Mouse (Mus musculus) kidney, adult 2 months (tissue): ENCODE data around the gene Kif26b. TPM values are rescaled to one million over a fixed set of nuclear protein-coding genes. Genes with fewer than 3 reads are reported as not detected.

Experiments
- DNase-seq: peaks from one replicate; pipeline ENCODE4 v3.0.0; 2021
- H3K27ac ChIP-seq: fragments of 200-500 bp; 2 replicates; pipeline ENCODE4 v1.5.1; 2012; ENCODE audit warnings: low read depth, low read length, control low read depth, inconsistent platforms; ENCODE audit not compliant: insufficient read depth
- H3K27me3 ChIP-seq: fragments of 200-500 bp; replicated peaks from 2 replicates; pipeline ENCODE4 v1.6.1; 2012; ENCODE audit warnings: mild to moderate bottlenecking, moderate library complexity, low read length, inconsistent platforms; ENCODE audit not compliant: control insufficient read depth, insufficient read depth
- H3K36me3 ChIP-seq: fragments of 200-500 bp; 2 replicates; pipeline ENCODE4 v1.6.1; 2012; ENCODE audit warnings: mild to moderate bottlenecking, moderate library complexity, low read length, inconsistent platforms; ENCODE audit not compliant: control insufficient read depth, insufficient read depth
- H3K4me1 ChIP-seq: fragments of 200-500 bp; 2 replicates; pipeline ENCODE4 v1.6.1; 2011; ENCODE audit warnings: low read length; ENCODE audit not compliant: control insufficient read depth, insufficient read depth
- H3K4me3 ChIP-seq: fragments of 200-500 bp; 2 replicates; pipeline ENCODE4 v1.5.1; 2011; ENCODE audit warnings: mild to moderate bottlenecking, low read depth, low read length, control low read depth; ENCODE audit not compliant: insufficient read depth
- CTCF ChIP-seq: fragments of 200-500 bp; conservative IDR thresholded peaks from 2 replicates; pipeline ENCODE4 v1.5.1; 2011; ENCODE audit warnings: low read depth, mild to moderate bottlenecking, control low read depth, low read length, moderate library complexity, mixed read lengths; ENCODE audit not compliant: insufficient read depth, insufficient read length
- POLR2A ChIP-seq: fragments of 200-500 bp; IDR thresholded peaks from one replicate; pipeline ENCODE4 v1.6.1; 2011; ENCODE audit warnings: low read depth, low read length, control low read depth
- WGBS: fragments of 180-500 bp; shearing (Covaris S2); methylation state at CpG from one replicate; pipeline ENCODE4 v1.1.7; 2018; 5-methylcytosine and 5-hydroxymethylcytosine counted together
- polyA plus RNA-seq: library from polyadenylated mRNA; depleted of rRNA; stranded (reverse); fragments of >200 nt; gene quantifications from 2 replicates; pipeline ENCODE4 v1.2.3, GENCODE M21; 2012

Kif26b gene
- polyA plus RNA-seq, 1 experiment = 0.97 TPM

DNA sequence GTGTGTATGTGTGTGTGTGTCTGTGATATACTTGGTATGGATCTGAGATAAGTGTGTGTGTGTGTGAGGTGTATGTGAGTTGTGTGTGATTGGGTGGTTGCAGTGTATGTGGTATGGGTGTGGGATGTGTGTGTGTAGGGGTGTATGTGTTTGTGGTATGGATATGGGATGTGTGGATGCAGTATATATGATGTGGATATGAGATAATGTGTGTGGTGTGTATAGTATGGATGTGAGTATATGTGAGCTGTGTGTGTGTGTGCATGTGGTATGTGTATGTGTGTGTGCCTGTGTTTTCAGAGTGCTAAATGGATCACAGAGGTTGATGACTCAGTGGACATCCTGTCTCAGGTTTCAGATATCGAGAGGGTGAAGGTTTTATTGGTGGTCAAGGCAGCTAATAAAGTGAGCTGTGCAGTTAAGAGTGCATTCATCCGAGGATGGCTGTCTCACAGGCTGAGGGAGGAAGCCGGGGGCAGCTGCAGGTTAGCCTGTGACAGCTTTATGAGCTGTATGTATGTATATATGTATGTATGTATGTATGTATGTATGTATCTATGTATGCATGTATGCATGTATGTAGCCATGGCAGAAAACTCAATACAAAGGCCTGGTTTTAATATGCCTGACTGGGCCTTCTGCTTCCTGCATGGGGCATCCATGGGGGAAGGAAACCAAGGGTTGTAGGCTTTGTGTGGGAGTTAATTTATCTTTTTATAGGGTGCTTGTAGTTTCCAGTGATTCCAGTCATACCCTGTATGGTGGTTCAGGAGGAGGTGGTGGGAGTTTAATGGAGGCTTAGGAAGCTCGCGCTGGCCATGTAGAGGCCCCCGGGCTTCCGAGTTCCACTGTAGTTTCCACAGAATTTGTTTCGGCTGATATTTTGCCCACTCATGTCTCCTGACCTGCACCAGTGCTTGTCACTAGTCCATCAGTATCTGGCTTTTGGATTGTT lies 14.3 kb downstream of the Kif26b start:
- no peaks in the 10 kb centered on the region for H3K36me3 ChIP-seq
- H3K4me3 ChIP-seq = no peak overlapping the region
- H3K27ac ChIP-seq = no peak overlapping the region
- H3K4me1 ChIP-seq = no peaks in the 10 kb centered on the region
- H3K27me3 ChIP-seq = no peaks in the 10 kb centered on the region
- TF ChIP-seq POLR2A (no peak), CTCF (no peak)
- DNase-seq = no peak
- WGBS = 67% methylated on average over 8 of the region's 8 CpGs

DNA sequence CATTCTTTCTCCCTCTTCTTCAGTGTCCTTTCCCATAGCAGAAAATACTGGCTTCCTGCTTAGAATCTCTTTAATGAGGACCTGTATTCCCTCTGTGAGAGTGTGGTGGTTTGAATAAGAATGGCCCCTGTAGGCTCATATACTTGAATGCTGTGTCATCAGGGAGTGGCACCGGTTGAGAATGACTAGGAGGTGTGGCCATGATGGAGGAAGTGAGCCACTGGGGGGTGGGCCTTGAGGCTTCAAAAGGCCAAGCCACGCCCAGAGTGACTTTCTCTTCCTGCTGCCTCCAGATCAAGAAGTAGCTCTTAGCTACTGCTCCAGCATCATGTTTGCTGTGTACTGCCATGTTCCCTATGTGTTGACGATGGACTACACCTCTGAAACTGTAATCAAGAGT lies 15.7 kb downstream of the Kif26b start:
- no peaks in the 10 kb centered on the region for H3K4me1 ChIP-seq
- H3K36me3 ChIP-seq = no peaks in the 10 kb centered on the region
- no peak for TF ChIP-seq CTCF
- no peak for TF ChIP-seq POLR2A
- no peak for DNase-seq
- no peaks in the 10 kb centered on the region for H3K27me3 ChIP-seq
- no peak overlapping the region for H3K27ac ChIP-seq
- H3K4me3 ChIP-seq = no peak overlapping the region
- WGBS = 87% methylated on average over 3 of the region's 3 CpGs

DNA sequence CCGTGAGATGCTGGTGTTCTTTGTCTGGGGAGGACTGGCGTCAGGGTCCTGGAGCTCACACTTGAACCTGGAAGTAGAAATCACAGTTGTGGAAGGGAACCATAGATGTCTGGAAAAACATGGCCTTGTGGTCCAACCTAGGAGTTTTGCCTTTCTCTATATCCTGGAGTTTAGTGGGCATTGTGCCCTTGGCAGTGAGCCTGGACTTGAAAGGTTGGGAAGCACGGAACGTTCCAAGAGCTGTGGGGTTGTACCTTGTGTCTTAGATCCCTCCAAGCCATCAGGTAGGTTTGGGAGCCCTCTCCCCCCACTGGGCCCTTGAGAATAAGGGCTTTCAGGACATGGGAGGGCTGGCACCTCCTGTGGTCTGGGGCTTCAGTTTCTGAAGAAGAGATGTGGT lies 20.7 kb downstream of the Kif26b start:
- Histone ChIP-seq H3K27me3 (no peaks in the 10 kb centered on the region), H3K4me3 (no peak overlapping the region), H3K4me1 (no peaks in the 10 kb centered on the region), H3K36me3 (no peaks in the 10 kb centered on the region), H3K27ac (no peak overlapping the region)
- TF ChIP-seq CTCF = no peak
- no peak for TF ChIP-seq POLR2A
- no peak for DNase-seq
- WGBS = 75% methylated on average over 4 of the region's 4 CpGs

DNA sequence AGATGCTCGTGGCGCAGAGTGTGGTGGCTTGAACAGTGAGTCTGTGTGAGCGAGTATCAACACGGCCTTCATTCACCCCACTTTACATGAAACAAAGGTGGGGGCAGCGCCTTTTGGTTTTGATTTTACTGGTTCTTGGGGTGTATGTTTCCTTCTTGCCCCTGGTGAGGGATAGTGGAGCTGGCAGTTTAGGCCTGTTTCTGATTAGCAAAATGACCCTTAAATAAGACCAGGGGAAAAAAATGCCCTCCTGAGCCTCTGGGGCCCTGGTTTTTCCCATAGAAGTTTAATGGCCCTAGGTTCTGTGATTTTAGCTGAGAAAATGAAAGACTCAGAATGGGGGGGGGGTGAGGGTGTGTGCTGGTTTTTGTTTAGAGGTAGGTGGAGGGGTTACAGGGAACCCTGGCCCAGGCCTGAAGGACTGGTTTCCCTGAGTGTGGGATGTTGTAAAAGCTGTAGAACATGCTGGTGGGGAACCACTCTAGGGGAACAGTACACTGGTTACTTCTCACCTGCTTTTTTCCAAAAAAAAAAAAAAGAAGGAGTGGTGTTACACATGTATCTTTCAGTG lies 21.6 kb downstream of the Kif26b start:
- Histone ChIP-seq H3K27me3 (no peaks in the 10 kb centered on the region), H3K36me3 (no peaks in the 10 kb centered on the region), H3K4me1 (no peaks in the 10 kb centered on the region), H3K27ac (no peak overlapping the region), H3K4me3 (no peak overlapping the region)
- TF ChIP-seq POLR2A (no peak), CTCF (no peak)
- WGBS = 94% methylated on average over 5 of the region's 5 CpGs
- DNase-seq = no peak

DNA sequence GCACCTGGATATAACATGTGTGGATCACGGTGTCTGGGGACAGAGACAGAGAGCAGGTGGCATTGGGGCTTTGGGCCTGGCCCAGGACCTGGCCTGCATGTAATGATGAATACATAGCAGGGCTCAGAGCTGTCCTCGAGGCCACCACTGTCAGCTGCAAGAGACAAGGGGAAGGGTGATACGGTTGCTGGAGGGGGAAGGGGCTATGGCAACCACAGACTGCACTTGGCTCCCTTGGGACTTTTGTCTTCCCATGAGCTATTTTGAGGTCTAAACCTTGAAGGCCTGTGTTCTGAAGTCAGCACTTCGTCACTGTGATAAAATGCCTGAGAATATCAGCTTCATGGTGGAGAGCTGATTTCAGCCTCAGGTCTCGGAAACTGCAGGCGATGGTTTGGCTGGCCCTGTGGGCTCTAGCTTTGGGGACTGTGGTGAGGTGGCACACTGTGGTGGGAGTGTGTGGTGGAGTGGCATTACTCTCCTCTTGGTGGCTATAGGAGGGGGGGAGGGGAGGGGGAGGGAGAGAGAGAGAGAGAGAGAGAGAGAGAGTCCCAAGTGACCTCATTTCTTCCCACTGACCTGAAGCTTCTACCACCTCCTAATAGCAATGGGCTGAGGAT lies 23.5 kb downstream of the Kif26b start:
- H3K27ac ChIP-seq = no peak overlapping the region
- no peaks in the 10 kb centered on the region for H3K27me3 ChIP-seq
- H3K4me1 ChIP-seq = no peaks in the 10 kb centered on the region
- 78% methylated on average over 6 of the region's 6 CpGs for WGBS
- no peaks in the 10 kb centered on the region for H3K36me3 ChIP-seq
- DNase-seq = no peak
- no peak overlapping the region for H3K4me3 ChIP-seq
- TF ChIP-seq POLR2A = no peak
- no peak for TF ChIP-seq CTCF

DNA sequence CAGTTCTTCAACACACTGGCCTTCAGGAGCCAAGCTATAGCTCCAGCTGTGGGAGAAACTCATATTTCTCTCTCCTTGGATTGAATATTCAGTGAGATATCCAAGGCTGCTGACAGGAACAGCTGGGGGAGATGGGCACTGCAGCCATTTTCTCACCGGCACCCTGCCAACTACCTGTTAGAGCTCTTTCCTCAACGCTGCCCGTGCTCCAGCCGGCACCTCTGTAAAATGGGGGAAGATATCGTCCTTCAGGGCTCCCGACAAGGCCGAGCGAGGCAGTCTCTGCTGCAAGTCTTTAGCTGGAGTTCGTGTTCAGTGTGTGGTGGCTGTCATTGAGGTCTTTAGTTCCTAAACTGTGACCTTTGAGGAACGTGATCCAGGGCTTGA lies 24.0 kb downstream of the Kif26b start:
- no peak for TF ChIP-seq CTCF
- no peak for TF ChIP-seq POLR2A
- Histone ChIP-seq H3K27me3 (no peaks in the 10 kb centered on the region), H3K4me3 (no peak overlapping the region), H3K36me3 (no peaks in the 10 kb centered on the region), H3K4me1 (no peaks in the 10 kb centered on the region), H3K27ac (no peak overlapping the region)
- WGBS = 64% methylated on average over 10 of the region's 10 CpGs
- DNase-seq = no peak

DNA sequence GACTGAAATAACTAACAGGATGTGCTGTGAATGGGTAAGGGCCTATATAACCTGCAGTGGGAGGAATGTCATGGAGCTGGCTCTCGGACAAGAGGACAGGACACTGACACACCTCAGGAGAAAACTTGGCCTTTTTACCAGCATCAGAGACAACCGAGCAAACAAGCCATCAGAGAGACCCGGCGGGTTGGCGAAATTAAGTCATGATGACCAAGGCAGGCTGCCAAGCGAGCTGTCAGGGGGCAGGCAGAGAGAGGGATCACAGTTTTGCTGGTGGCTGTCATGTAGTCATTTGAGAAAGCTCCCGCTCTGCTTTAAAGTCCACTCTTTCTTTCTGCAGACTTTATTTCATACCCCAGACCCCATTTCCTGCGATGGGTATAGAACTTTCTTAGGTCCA lies 27.3 kb downstream of the Kif26b start:
- Histone ChIP-seq H3K27ac (no peak overlapping the region), H3K27me3 (no peaks in the 10 kb centered on the region), H3K36me3 (no peaks in the 10 kb centered on the region), H3K4me3 (no peak overlapping the region), H3K4me1 (no peaks in the 10 kb centered on the region)
- 90% methylated on average over 8 of the region's 8 CpGs for WGBS
- TF ChIP-seq POLR2A (no peak), CTCF (no peak)
- no peak for DNase-seq
